In the genomic region with DNA sequence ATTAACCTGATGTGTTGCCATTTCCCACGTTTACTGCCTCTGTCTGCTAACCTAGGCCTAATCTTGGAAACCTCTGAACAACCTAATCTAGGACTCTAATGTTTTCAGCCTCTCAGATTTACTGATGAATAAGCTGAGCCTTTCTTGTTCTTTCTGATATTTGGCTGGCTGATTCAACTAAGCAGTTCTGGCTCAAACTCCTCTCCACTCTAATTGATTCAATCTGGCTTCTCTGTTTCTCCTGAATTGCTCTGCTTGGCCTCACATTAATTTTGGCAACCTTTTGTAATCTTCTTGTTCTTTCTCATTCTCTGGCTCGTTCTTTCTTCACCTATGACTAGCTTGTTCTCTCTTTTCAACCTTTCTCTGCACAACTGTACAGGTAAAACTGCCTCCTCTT, we compare ENCODE assay signal across 17 mouse cellular contexts.
DNase-seq lines count a peak whose midpoint lies in the region; ATAC-seq lines count a peak whose summit lies in the region.
"Had no signal": no experiment of that assay in that cellular context is flagged by ENCODE, and none has a peak within 500 bp of the region (broad histone marks: within the 10 kb centered on the region; RNA-seq: fewer than 3 reads in every experiment).

No protein-coding gene starts in this region.

- H3K9me3 ChIP-seq in forebrain, embryonic 12.5 days, result no peaks in the 10 kb centered on the region
- H3K9me3 ChIP-seq: forebrain, embryonic 15.5 days; heart, embryonic 12.5 days; hindbrain, embryonic 10.5 days; hindbrain, embryonic 15.5 days had no signal

- no peaks in the 10 kb centered on the region for H3K36me3 ChIP-seq in forebrain, embryonic 12.5 days (replicated peaks)
- H3K36me3 ChIP-seq: forebrain, embryonic 15.5 days; heart, embryonic 12.5 days; hindbrain, embryonic 10.5 days; hindbrain, embryonic 15.5 days had no signal

- H3K4me3 ChIP-seq in forebrain, embryonic 12.5 days (replicated peaks), result no peak overlapping the region
- H3K4me3 ChIP-seq: forebrain, embryonic 15.5 days; heart, embryonic 12.5 days; hindbrain, embryonic 10.5 days; hindbrain, embryonic 15.5 days had no signal

- ATAC-seq in forebrain, embryonic 12.5 days (ENCODE audit: low FRiP score), result no peak
- ATAC-seq: forebrain, embryonic 15.5 days; intestine, embryonic 16.5 days had no signal

- no peak overlapping the region for H3K4me2 ChIP-seq in forebrain, embryonic 12.5 days
- H3K4me2 ChIP-seq: forebrain, embryonic 15.5 days; heart, embryonic 12.5 days; hindbrain, embryonic 15.5 days had no signal

- peak; percentile 16 for DNase-seq in embryo, embryonic 11 days
- DNase-seq in embryo, embryonic 10 days (ENCODE audit: low spot score), result no peak
- DNase-seq in 3T3-L1 (ENCODE audit: low read depth, low spot score), result peak; percentile 40
- DNase-seq in adipocyte (ENCODE audit: low spot score), result peak; percentile 19
- peak; percentile 32 for DNase-seq in fibroblast of lung, adult 2 months (ENCODE audit: low read depth)
- DNase-seq in retina, postnatal 1 day, result no peak
- DNase-seq: adrenal gland, postnatal 10 days; cerebellum, adult 18-20 months; cerebellum, adult 9-11 months; gastrocnemius, postnatal 10 days; kidney, adult 2 months had no signal

- H3K27ac ChIP-seq in forebrain, embryonic 12.5 days, result no peak overlapping the region
- H3K27ac ChIP-seq: forebrain, embryonic 15.5 days; hindbrain, embryonic 10.5 days; hindbrain, embryonic 15.5 days had no signal

- H3K9ac ChIP-seq in forebrain, embryonic 12.5 days, result no peak overlapping the region
- H3K9ac ChIP-seq: forebrain, embryonic 15.5 days; heart, embryonic 12.5 days; hindbrain, embryonic 15.5 days had no signal

- 51% methylated on average over 2 of the region's 2 CpGs for WGBS in forebrain, embryonic 12.5 days

- no peaks in the 10 kb centered on the region for H3K27me3 ChIP-seq in forebrain, embryonic 12.5 days
- H3K27me3 ChIP-seq: forebrain, embryonic 15.5 days; heart, embryonic 12.5 days; hindbrain, embryonic 15.5 days had no signal

- no peaks in the 10 kb centered on the region for H3K4me1 ChIP-seq in forebrain, embryonic 12.5 days
- H3K4me1 ChIP-seq: forebrain, embryonic 15.5 days; heart, embryonic 12.5 days; hindbrain, embryonic 10.5 days; hindbrain, embryonic 15.5 days had no signal

Comparison
In these comparisons a context has a peak if more than half of its experiments do, and no peak if none do; other contexts are left out.
1. DNase-seq: peak in embryo, embryonic 11 days (single experiment), 3T3-L1 (single experiment), adipocyte (single experiment) and fibroblast of lung, adult 2 months (single experiment); none in embryo, embryonic 10 days (single experiment) and retina, postnatal 1 day (single experiment).